Comparison of ENCODE assay signal across 19 mouse cellular contexts in the genomic region with DNA sequence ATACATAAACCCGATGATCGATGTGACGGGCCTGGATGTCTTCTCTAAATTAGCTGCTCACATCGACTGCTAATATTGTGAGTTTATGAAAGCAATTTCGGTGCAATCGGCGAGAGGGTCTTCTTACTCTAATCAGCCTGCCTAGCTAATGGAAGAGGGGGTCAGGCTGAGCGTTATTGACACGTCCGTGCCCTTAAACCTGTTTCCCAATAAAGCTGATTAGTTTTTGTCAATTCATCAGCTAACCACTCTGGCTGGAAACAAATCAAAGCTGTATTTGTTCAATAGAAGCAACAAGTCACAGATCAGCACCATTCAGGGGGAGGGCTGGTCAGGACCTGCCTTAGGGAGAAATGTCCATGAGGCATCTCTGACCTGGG. TPM values are rescaled to one million over a fixed set of nuclear protein-coding genes. Genes with fewer than 3 reads are reported as not detected.
"Had no signal": no experiment of that assay in that cellular context is flagged by ENCODE, and none has a peak within 500 bp of the region (broad histone marks: within the 10 kb centered on the region; RNA-seq: fewer than 3 reads in every experiment).

No protein-coding gene starts in this region.

- H3K36me3 ChIP-seq: liver, embryonic 13.5 days; lung, embryonic 15.5 days; midbrain, embryonic 13.5 days had no signal

- H3K9me3 ChIP-seq: liver, embryonic 13.5 days; lung, embryonic 15.5 days; megakaryocyte, embryonic 14.5 days; midbrain, embryonic 13.5 days had no signal

- H3K4me3 ChIP-seq: liver, embryonic 13.5 days; lung, embryonic 15.5 days; midbrain, embryonic 13.5 days had no signal

- H3K27ac ChIP-seq: kidney, postnatal 0 days; liver, embryonic 13.5 days; lung, embryonic 15.5 days; macrophage; midbrain, embryonic 13.5 days had no signal

- DNase-seq: kidney, adult 11 months; kidney, adult 9 months; kidney, postnatal 36 days; liver; liver, embryonic 13.5 days; liver, postnatal 0 days; lung, postnatal 14 days; right cerebral cortex, adult 18-20 months; right cerebral cortex, postnatal 25 days; thymus, postnatal 4 days had no signal

- H3K4me1 ChIP-seq: liver, embryonic 13.5 days; lung, embryonic 15.5 days had no signal

- H3K4me2 ChIP-seq: liver, embryonic 13.5 days; lung, embryonic 15.5 days; midbrain, embryonic 13.5 days had no signal

- H3K9ac ChIP-seq: liver, embryonic 13.5 days; liver, postnatal 0 days; lung, embryonic 15.5 days; midbrain, embryonic 13.5 days had no signal

- ATAC-seq: liver, postnatal 0 days had no signal

RNA-seq across cellular contexts. Expression of gene Mnx1, which starts 7.7 kb away (rescaled TPM):
- total RNA-seq: layer of hippocampus, adult 18-20 months; layer of hippocampus, postnatal 10 days; left cerebral cortex, postnatal 36 days; midbrain, postnatal 0 days had no signal
- polyA plus RNA-seq: kidney, postnatal 0 days; liver, embryonic 13.5 days; liver, postnatal 0 days; lung, embryonic 15.5 days; macrophage; midbrain, embryonic 13.5 days; midbrain, postnatal 0 days had no signal
